Mouse (Mus musculus): ENCODE data around the gene Lfng.

- TF ChIP-seq CTCF (IDR thresholded peaks at IDR 0.05; ENCODE audit: low read depth, low read length) (no peak), POLR2A (IDR thresholded peaks at IDR 0.05; ENCODE audit: borderline replicate concordance, low read depth, low read length) (no peak)
Measured at GRCm38 (mm10) chr5:140642076-140642475, 35.0 kb downstream of the Lfng start.
